Mouse (Mus musculus) hindbrain, embryonic 13.5 days (tissue): Measurements from ENCODE around the gene Atg7. TPM values are rescaled to one million over a fixed set of nuclear protein-coding genes. Genes with fewer than 3 reads are reported as not detected.

Source experiments
- ATAC-seq: fragments of 200-750 bp; cut with Nextera tagmentation; 2 replicates; pipeline ENCODE4 v1.8.0; 2017; ENCODE audit warnings: moderate TSS enrichment; ENCODE audit not compliant: low FRiP score
- H3K27ac ChIP-seq: fragments of 300-500 bp; sonication (generic); 2 replicates; pipeline ENCODE4 v1.5.1; 2015; ENCODE audit warnings: inconsistent platforms, mild to moderate bottlenecking, moderate library complexity
- H3K27me3 ChIP-seq: fragments of 300-500 bp; sonication (generic); 2 replicates; pipeline ENCODE4 v1.6.1; 2015; ENCODE audit warnings: mild to moderate bottlenecking, inconsistent platforms
- H3K36me3 ChIP-seq: fragments of 300-500 bp; sonication (generic); 2 replicates; pipeline ENCODE4 v1.6.1; 2015; ENCODE audit warnings: mild to moderate bottlenecking, inconsistent platforms
- H3K4me1 ChIP-seq: fragments of 300-500 bp; sonication (generic); replicated peaks from 2 replicates; pipeline ENCODE4 v1.6.1; 2015; ENCODE audit warnings: inconsistent platforms
- H3K4me2 ChIP-seq: fragments of 300-500 bp; sonication (generic); 2 replicates; pipeline ENCODE4 v1.6.1; 2015; ENCODE audit warnings: inconsistent platforms, mild to moderate bottlenecking, moderate library complexity
- H3K4me3 ChIP-seq: fragments of 300-500 bp; sonication (generic); 2 replicates; pipeline ENCODE4 v1.5.1; 2015; ENCODE audit warnings: mild to moderate bottlenecking, inconsistent platforms
- H3K9ac ChIP-seq: fragments of 300-500 bp; sonication (generic); 2 replicates; pipeline ENCODE4 v1.6.1; 2015; ENCODE audit warnings: mild to moderate bottlenecking, inconsistent platforms
- H3K9me3 ChIP-seq: fragments of 300-500 bp; sonication (generic); 2 replicates; pipeline ENCODE4 v1.6.1; 2016; ENCODE audit warnings: inconsistent platforms
- WGBS: fragments of 180-500 bp; shearing (Covaris S2); methylation state at CpG from one replicate; pipeline ENCODE4 v1.1.7; 2015; 5-methylcytosine and 5-hydroxymethylcytosine counted together
- polyA plus RNA-seq: library from polyadenylated mRNA; unstranded; fragments of >200 nt; fragmentation: Nextera tagmentation; extraction: Ambion mirVana; gene quantifications from 2 replicates; pipeline ENCODE4 v1.2.1, GENCODE M21; 2015

Gene Atg7
- polyA plus RNA-seq, 1 experiment from 2014 or later, result 18.2 TPM

GRCm38 (mm10) chr6:114833791-114834346, 191.0 kb downstream of the Atg7 start:
- Histone ChIP-seq H3K27ac (peak overlapping the region; percentile 40; the same call in 1 of the 2 replicates), H3K9ac (no peak overlapping the region), H3K9me3 (no peaks in the 10 kb centered on the region), H3K4me3 (no peak overlapping the region), H3K27me3 (no peaks in the 10 kb centered on the region), H3K36me3 (no peaks in the 10 kb centered on the region), H3K4me1 (peaks cover 31% of the 10 kb centered on the region), H3K4me2 (no peak overlapping the region)
- ATAC-seq, result no peak
- 59% methylated on average over 4 of the region's 4 CpGs for WGBS

- 65% methylated on average over 7 of the region's 7 CpGs for WGBS
- no peak overlapping the region for H3K4me2 ChIP-seq
- no peak overlapping the region for H3K4me3 ChIP-seq
- peaks cover 31% of the 10 kb centered on the region for H3K4me1 ChIP-seq
- no peak overlapping the region for H3K9ac ChIP-seq
- no peaks in the 10 kb centered on the region for H3K9me3 ChIP-seq
- no peak overlapping the region for H3K27ac ChIP-seq
- no peak for ATAC-seq
- H3K27me3 ChIP-seq, result no peaks in the 10 kb centered on the region
- H3K36me3 ChIP-seq, result no peaks in the 10 kb centered on the region
Observed at GRCm38 (mm10) chr6:114835344-114835743, 192.4 kb downstream of the Atg7 start.

GRCm38 (mm10) chr6:114835752-114836151, 192.9 kb downstream of the Atg7 start:
- H3K9ac ChIP-seq, result no peak overlapping the region
- WGBS, result 84% methylated on average over 1 of the region's 1 CpGs

GRCm38 (mm10) chr6:114836433-114836832, 193.5 kb downstream of the Atg7 start:
- Histone ChIP-seq H3K9ac (no peak overlapping the region), H3K4me1 (peaks cover 42% of the 10 kb centered on the region), H3K9me3 (no peaks in the 10 kb centered on the region), H3K36me3 (no peaks in the 10 kb centered on the region), H3K27ac (no peak overlapping the region), H3K4me2 (no peak overlapping the region), H3K27me3 (no peaks in the 10 kb centered on the region), H3K4me3 (no peak overlapping the region)
- no peak for ATAC-seq
- 79% methylated on average over 3 of the region's 3 CpGs for WGBS

More at GRCm38 (mm10) chr6:114835752-114836151, 192.9 kb downstream of the Atg7 start:
- H3K4me1 ChIP-seq, result peaks cover 36% of the 10 kb centered on the region
- H3K27ac ChIP-seq, result no peak overlapping the region
- no peak overlapping the region for H3K4me2 ChIP-seq
- H3K36me3 ChIP-seq, result no peaks in the 10 kb centered on the region
- no peaks in the 10 kb centered on the region for H3K27me3 ChIP-seq
- no peaks in the 10 kb centered on the region for H3K9me3 ChIP-seq
- 0 out of 2 replicates have a peak, but pooled peaks have one; percentile 12 for ATAC-seq
- H3K4me3 ChIP-seq, result no peak overlapping the region

GRCm38 (mm10) chr6:114838872-114839271, 196.0 kb downstream of the Atg7 start:
- Histone ChIP-seq H3K9me3 (no peaks in the 10 kb centered on the region), H3K36me3 (no peaks in the 10 kb centered on the region), H3K4me2 (no peak overlapping the region), H3K27ac (no peak overlapping the region), H3K27me3 (no peaks in the 10 kb centered on the region), H3K4me3 (no peak overlapping the region), H3K9ac (no peak overlapping the region), H3K4me1 (peaks cover 38% of the 10 kb centered on the region)
- ATAC-seq, result no peak
- WGBS, result 87% methylated on average over 4 of the region's 4 CpGs

- H3K9ac ChIP-seq, result no peak overlapping the region
- no peak for ATAC-seq
- H3K4me2 ChIP-seq, result no peak overlapping the region
- no peak overlapping the region for H3K27ac ChIP-seq
- H3K4me1 ChIP-seq, result peaks cover 28% of the 10 kb centered on the region
- H3K9me3 ChIP-seq, result no peaks in the 10 kb centered on the region
- H3K4me3 ChIP-seq, result no peak overlapping the region
- WGBS, result 88% methylated on average over 7 of the region's 7 CpGs
- H3K36me3 ChIP-seq, result no peaks in the 10 kb centered on the region
- H3K27me3 ChIP-seq, result no peaks in the 10 kb centered on the region
Observed at GRCm38 (mm10) chr6:114840012-114840411, 197.1 kb downstream of the Atg7 start.

GRCm38 (mm10) chr6:114842131-114842530, 199.2 kb downstream of the Atg7 start:
- Histone ChIP-seq H3K36me3 (no peaks in the 10 kb centered on the region), H3K9me3 (no peaks in the 10 kb centered on the region), H3K27ac (peak overlapping the region; percentile 62), H3K9ac (no peak overlapping the region; the same call in 1 of the 2 replicates), H3K27me3 (no peaks in the 10 kb centered on the region), H3K4me3 (no peak overlapping the region), H3K4me1 (peaks cover 40% of the 10 kb centered on the region), H3K4me2 (no peak overlapping the region)
- ATAC-seq, result no peak
- WGBS, result 61% methylated on average over 3 of the region's 3 CpGs

- no peaks in the 10 kb centered on the region for H3K36me3 ChIP-seq
- peak overlapping the region; percentile 62 for H3K27ac ChIP-seq
- H3K4me2 ChIP-seq, result no peak overlapping the region
- H3K27me3 ChIP-seq, result no peaks in the 10 kb centered on the region
- peaks cover 44% of the 10 kb centered on the region for H3K4me1 ChIP-seq
- H3K4me3 ChIP-seq, result no peak overlapping the region
- ATAC-seq, result no peak
- H3K9me3 ChIP-seq, result no peaks in the 10 kb centered on the region
- WGBS, result 93% methylated on average over 2 of the region's 2 CpGs
- no peak overlapping the region for H3K9ac ChIP-seq
Observed at GRCm38 (mm10) chr6:114842863-114843262, 200.0 kb downstream of the Atg7 start.

- 14% methylated on average over 4 of the region's 4 CpGs for WGBS
- Histone ChIP-seq H3K27me3 (peaks cover 3% of the 10 kb centered on the region; the same call in 1 of the 2 replicates), H3K9ac (peak overlapping the region; percentile 57; the same call in 1 of the 2 replicates), H3K27ac (peak overlapping the region; percentile 81), H3K9me3 (no peaks in the 10 kb centered on the region), H3K4me2 (no peak overlapping the region), H3K36me3 (no peaks in the 10 kb centered on the region), H3K4me3 (no peak overlapping the region), H3K4me1 (peaks cover 56% of the 10 kb centered on the region)
- peak; percentile 37; the same call in 1 of the 2 replicates for ATAC-seq
Observed at GRCm38 (mm10) chr6:114846153-114846772, 203.4 kb downstream of the Atg7 start.

GRCm38 (mm10) chr6:114847582-114848174, 204.8 kb downstream of the Atg7 start:
- H3K27ac ChIP-seq, result no peak overlapping the region
- H3K36me3 ChIP-seq, result no peaks in the 10 kb centered on the region
- WGBS, result 83% methylated on average over 12 of the region's 12 CpGs
- peaks cover 56% of the 10 kb centered on the region for H3K4me1 ChIP-seq
- H3K4me2 ChIP-seq, result no peak overlapping the region
- peaks cover 4% of the 10 kb centered on the region; the same call in 1 of the 2 replicates for H3K27me3 ChIP-seq
- no peak overlapping the region for H3K9ac ChIP-seq
- ATAC-seq, result no peak
- no peak overlapping the region for H3K4me3 ChIP-seq
- no peaks in the 10 kb centered on the region for H3K9me3 ChIP-seq

- H3K4me2 ChIP-seq, result no peak overlapping the region
- H3K9me3 ChIP-seq, result no peaks in the 10 kb centered on the region
- H3K4me3 ChIP-seq, result no peak overlapping the region
- WGBS, result 75% methylated on average over 7 of the region's 7 CpGs
- H3K4me1 ChIP-seq, result peaks cover 66% of the 10 kb centered on the region
- no peak for ATAC-seq
- no peak overlapping the region for H3K9ac ChIP-seq
- no peak overlapping the region for H3K27ac ChIP-seq
- H3K36me3 ChIP-seq, result no peaks in the 10 kb centered on the region
- H3K27me3 ChIP-seq, result peaks cover 4% of the 10 kb centered on the region; the same call in 1 of the 2 replicates
Observed at GRCm38 (mm10) chr6:114848761-114849160, 205.9 kb downstream of the Atg7 start.

- WGBS, result 90% methylated on average over 8 of the region's 8 CpGs
Observed at GRCm38 (mm10) chr6:114849787-114850186, 206.9 kb downstream of the Atg7 start.

More at GRCm38 (mm10) chr6:114849787-114850186, 206.9 kb downstream of the Atg7 start:
- Histone ChIP-seq H3K9ac (no peak overlapping the region), H3K27me3 (peaks cover 4% of the 10 kb centered on the region; the same call in 1 of the 2 replicates), H3K9me3 (no peaks in the 10 kb centered on the region), H3K27ac (no peak overlapping the region), H3K4me2 (no peak overlapping the region), H3K4me1 (peaks cover 76% of the 10 kb centered on the region), H3K4me3 (no peak overlapping the region), H3K36me3 (no peaks in the 10 kb centered on the region)
- ATAC-seq, result no peak
